Mouse (Mus musculus) forebrain, embryonic 11.5 days (tissue): ENCODE measurements around the gene Gm20741. TPM values are rescaled to one million over a fixed set of nuclear protein-coding genes. Genes with fewer than 3 reads are reported as not detected.

ENCODE experiments used
- ATAC-seq: fragments of 200-750 bp; cut with Nextera tagmentation; replicated peaks from 2 replicates; pipeline ENCODE4 v1.8.0; 2017; ENCODE audit warnings: moderate TSS enrichment; ENCODE audit not compliant: low FRiP score
- DNase-seq: peaks from one replicate; pipeline ENCODE4 v3.0.0-alpha.2; 2017; ENCODE audit warnings: low spot score
- H3K27ac ChIP-seq: fragments of 300-500 bp; sonication (generic); 2 replicates; pipeline ENCODE4 v1.5.1; 2014; ENCODE audit warnings: low read depth, low read length
- H3K27me3 ChIP-seq: fragments of 300-500 bp; sonication (generic); 2 replicates; pipeline ENCODE4 v1.6.1; 2014; ENCODE audit warnings: mild to moderate bottlenecking, low read length, mixed read lengths; ENCODE audit not compliant: control insufficient read depth, insufficient read depth
- H3K36me3 ChIP-seq: fragments of 300-500 bp; sonication (generic); 2 replicates; pipeline ENCODE4 v1.6.1; 2014; ENCODE audit warnings: mild to moderate bottlenecking, low read length, moderate library complexity, mixed read lengths; ENCODE audit not compliant: control insufficient read depth, insufficient read depth
- H3K4me1 ChIP-seq: fragments of 300-500 bp; sonication (generic); replicated peaks from 2 replicates; pipeline ENCODE4 v1.6.1; 2014; ENCODE audit warnings: low read length, mixed read lengths; ENCODE audit not compliant: control insufficient read depth, insufficient read depth
- H3K4me2 ChIP-seq: fragments of 300-500 bp; sonication (generic); 2 replicates; pipeline ENCODE4 v1.6.1; 2014; ENCODE audit warnings: low read depth, mild to moderate bottlenecking, low read length, moderate library complexity, mixed read lengths; ENCODE audit not compliant: severe bottlenecking
- H3K4me3 ChIP-seq: fragments of 300-500 bp; sonication (generic); 2 replicates; pipeline ENCODE4 v1.5.1; 2014; ENCODE audit warnings: low read depth, low read length
- H3K9ac ChIP-seq: fragments of 300-500 bp; sonication (generic); 2 replicates; pipeline ENCODE4 v1.6.1; 2014; ENCODE audit warnings: low read length
- H3K9me3 ChIP-seq: fragments of 300-500 bp; sonication (generic); 2 replicates; pipeline ENCODE4 v1.6.1; 2016; ENCODE audit warnings: low read length, mixed read lengths; ENCODE audit not compliant: control insufficient read depth
- WGBS: fragments of 180-500 bp; shearing (Covaris S2); extraction: QIAGEN DNeasy Blood & Tissue Kit; methylation state at CpG from one replicate; pipeline ENCODE4 v1.1.7; 2014; 5-methylcytosine and 5-hydroxymethylcytosine counted together
- polyA plus RNA-seq: library from polyadenylated mRNA; unstranded; fragments of >200 nt; fragmentation: Nextera tagmentation; extraction: Ambion mirVana; gene quantifications from 2 replicates; pipeline ENCODE4 v1.2.1, GENCODE M21; 2014

Gm20741 gene
- not detected in 2 replicates for polyA plus RNA-seq

DNA sequence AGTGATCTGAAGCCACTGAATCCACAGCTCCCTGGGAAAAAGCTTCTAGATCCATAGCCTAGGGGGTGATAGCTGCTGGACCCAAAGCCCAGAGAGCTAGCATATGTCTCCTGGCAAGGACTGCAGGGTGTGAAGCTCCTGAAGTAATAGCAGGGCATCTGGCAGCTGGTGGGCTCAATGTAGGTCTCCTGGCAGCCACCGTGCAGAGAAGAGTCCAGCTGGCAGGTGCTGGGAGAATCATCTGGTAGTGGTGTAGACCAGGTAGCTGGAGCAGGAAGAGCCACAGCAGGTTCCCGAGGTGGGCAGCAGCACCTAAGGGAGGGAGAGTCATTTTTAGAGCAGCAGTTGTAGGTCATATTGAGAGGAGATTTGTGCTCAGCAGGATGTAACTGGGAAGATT, at the start of gene Gm20741:
Gene Gm20741 (minus strand): TSS at position 394 of the 400 bp plus-strand sequence.
- H3K4me2 ChIP-seq = no peak within 1 kb of the TSS
- no peaks in the 10 kb centered on the region for H3K36me3 ChIP-seq
- no peak within 1 kb of the TSS for H3K4me3 ChIP-seq
- DNase-seq (no peak), ATAC-seq (no peak)
- no peak within 1 kb of the TSS for H3K27ac ChIP-seq
- WGBS = 78% methylated on average over 2 of the region's 2 CpGs
- H3K4me1 ChIP-seq = no peaks in the 10 kb centered on the region
- no peaks in the 10 kb centered on the region for H3K9me3 ChIP-seq
- no peaks in the 10 kb centered on the region for H3K27me3 ChIP-seq
- H3K9ac ChIP-seq = no peak within 1 kb of the TSS

- ATAC-seq (no peak), DNase-seq (no peak)
- Histone ChIP-seq H3K9ac (no peak overlapping the region), H3K4me3 (no peak overlapping the region), H3K4me2 (no peak overlapping the region), H3K36me3 (no peaks in the 10 kb centered on the region), H3K9me3 (no peaks in the 10 kb centered on the region), H3K27me3 (no peaks in the 10 kb centered on the region), H3K27ac (no peak overlapping the region), H3K4me1 (no peaks in the 10 kb centered on the region)
- 11% methylated on average over 5 of the region's 5 CpGs for WGBS
Measured at GRCm38 (mm10) chr16:88851450-88851849, 39.4 kb upstream of the Gm20741 start.

DNA sequence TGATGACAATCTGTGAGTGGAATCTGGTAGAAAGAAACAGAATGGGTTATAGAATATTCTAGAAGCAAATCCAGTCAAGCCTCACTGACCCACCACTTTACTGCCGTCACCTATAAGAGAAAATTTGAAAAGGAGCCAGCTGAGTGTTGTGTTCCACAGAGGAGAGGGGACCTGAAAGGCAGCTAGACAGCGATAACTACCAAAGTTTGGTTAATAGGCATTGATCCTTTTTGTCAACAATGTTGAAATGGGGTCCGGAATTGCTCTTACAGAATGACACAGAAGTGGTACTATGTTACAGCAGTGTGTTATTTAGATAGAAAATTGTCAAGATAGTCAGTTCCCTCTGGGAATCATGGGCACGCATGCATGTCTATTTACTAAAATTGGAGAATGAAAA, 36.5 kb upstream of the Gm20741 start:
- DNase-seq = no peak
- 94% methylated on average over 4 of the region's 4 CpGs for WGBS
- Histone ChIP-seq H3K27ac (no peak overlapping the region), H3K4me3 (no peak overlapping the region), H3K27me3 (no peaks in the 10 kb centered on the region), H3K36me3 (no peaks in the 10 kb centered on the region), H3K9ac (no peak overlapping the region), H3K4me2 (no peak overlapping the region), H3K4me1 (no peaks in the 10 kb centered on the region), H3K9me3 (no peaks in the 10 kb centered on the region)
- no peak for ATAC-seq

- Histone ChIP-seq H3K4me3 (no peak overlapping the region), H3K9me3 (no peaks in the 10 kb centered on the region), H3K27ac (no peak overlapping the region), H3K36me3 (no peaks in the 10 kb centered on the region), H3K9ac (no peak overlapping the region), H3K4me1 (no peaks in the 10 kb centered on the region), H3K27me3 (no peaks in the 10 kb centered on the region), H3K4me2 (no peak overlapping the region)
- DNase-seq = no peak
- no peak for ATAC-seq
- WGBS = 100% methylated on average over 1 of the region's 1 CpGs
Measured at GRCm38 (mm10) chr16:88847363-88847762, 35.3 kb upstream of the Gm20741 start.

GRCm38 (mm10) chr16:88826978-88827377, 15.0 kb upstream of the Gm20741 start:
- no peaks in the 10 kb centered on the region for H3K27me3 ChIP-seq
- no peak overlapping the region for H3K4me2 ChIP-seq
- no peaks in the 10 kb centered on the region for H3K9me3 ChIP-seq
- no peak overlapping the region for H3K27ac ChIP-seq
- WGBS = 72% methylated on average over 3 of the region's 3 CpGs
- DNase-seq (no peak), ATAC-seq (no peak)
- H3K4me3 ChIP-seq = no peak overlapping the region
- no peaks in the 10 kb centered on the region for H3K4me1 ChIP-seq
- no peak overlapping the region for H3K9ac ChIP-seq
- H3K36me3 ChIP-seq = no peaks in the 10 kb centered on the region

- Histone ChIP-seq H3K9me3 (no peaks in the 10 kb centered on the region), H3K27me3 (no peaks in the 10 kb centered on the region), H3K4me3 (no peak within 1 kb of the TSS), H3K9ac (no peak within 1 kb of the TSS), H3K27ac (no peak within 1 kb of the TSS), H3K4me1 (no peaks in the 10 kb centered on the region), H3K4me2 (no peak within 1 kb of the TSS), H3K36me3 (no peaks in the 10 kb centered on the region)
- ATAC-seq = no peak
- 78% methylated on average over 9 of the region's 9 CpGs for WGBS
- DNase-seq = no peak
Measured at GRCm38 (mm10) chr16:88826095-88826652, 14.2 kb upstream of the Gm20741 start, which contains the start of gene Krtap14. Gene Krtap14 (minus strand): TSS chr16:88826145.

DNA sequence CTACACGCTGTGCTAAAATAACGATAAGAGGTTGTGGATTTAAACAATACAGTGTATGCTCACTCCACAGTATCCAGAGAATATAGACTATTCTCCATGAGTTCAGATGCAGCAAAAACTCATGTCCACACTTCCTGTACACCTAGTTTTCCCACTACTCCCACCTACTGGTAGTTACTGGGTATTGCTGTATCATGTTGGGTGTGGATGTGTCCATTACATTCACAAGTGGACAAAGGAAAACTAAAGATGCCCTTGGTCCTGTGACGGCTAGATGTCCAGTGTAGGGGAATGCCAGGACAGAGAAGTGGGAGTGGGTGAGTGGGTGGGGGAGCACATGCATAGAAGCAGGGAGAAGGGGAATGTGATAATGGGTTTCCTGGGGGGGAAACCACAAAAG, 11.7 kb upstream of the Gm20741 start:
- no peaks in the 10 kb centered on the region for H3K9me3 ChIP-seq
- ATAC-seq (peak; percentile 64), DNase-seq (no peak)
- no peak overlapping the region for H3K4me2 ChIP-seq
- 74% methylated on average over 3 of the region's 3 CpGs for WGBS
- no peak overlapping the region for H3K4me3 ChIP-seq
- no peaks in the 10 kb centered on the region for H3K27me3 ChIP-seq
- H3K36me3 ChIP-seq = no peaks in the 10 kb centered on the region
- H3K27ac ChIP-seq = no peak overlapping the region
- H3K9ac ChIP-seq = no peak overlapping the region
- no peaks in the 10 kb centered on the region for H3K4me1 ChIP-seq

- Histone ChIP-seq H3K36me3 (no peaks in the 10 kb centered on the region), H3K9me3 (no peaks in the 10 kb centered on the region), H3K27ac (no peak within 1 kb of the TSS), H3K27me3 (no peaks in the 10 kb centered on the region), H3K4me3 (no peak within 1 kb of the TSS), H3K9ac (no peak within 1 kb of the TSS), H3K4me1 (no peaks in the 10 kb centered on the region), H3K4me2 (no peak within 1 kb of the TSS)
- DNase-seq (no peak), ATAC-seq (no peak)
- WGBS = 74% methylated on average over 3 of the region's 3 CpGs
Measured at GRCm38 (mm10) chr16:88820066-88820465, 8.0 kb upstream of the Gm20741 start, which contains the start of gene Krtap15. Gene Krtap15 (plus strand): TSS chr16:88820215.

DNA sequence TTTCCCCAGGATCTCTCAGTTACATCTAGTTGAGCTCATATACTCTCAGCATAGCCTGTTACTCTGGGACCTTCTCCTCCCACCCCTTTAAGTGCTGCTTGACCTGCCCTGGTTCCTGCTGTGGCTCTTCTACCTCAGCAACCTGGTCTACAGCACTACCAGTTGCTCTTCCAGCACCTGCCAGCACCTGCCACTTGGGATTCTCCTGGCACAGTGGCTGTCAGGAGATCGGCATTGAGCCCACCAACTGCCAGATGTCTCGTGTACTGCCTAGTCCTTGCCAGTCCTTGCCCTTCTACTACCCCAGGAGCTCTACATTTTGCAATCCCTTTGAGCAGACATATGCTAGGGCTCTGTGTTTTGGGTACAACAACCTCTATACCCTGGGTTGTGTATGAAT, 25.2 kb downstream of the Gm20741 start:
- Histone ChIP-seq H3K27me3 (no peaks in the 10 kb centered on the region), H3K4me3 (no peak overlapping the region), H3K9ac (no peak overlapping the region), H3K27ac (no peak overlapping the region), H3K9me3 (no peaks in the 10 kb centered on the region), H3K4me2 (no peak overlapping the region), H3K36me3 (no peaks in the 10 kb centered on the region), H3K4me1 (no peaks in the 10 kb centered on the region)
- WGBS = 89% methylated on average over 2 of the region's 2 CpGs
- no peak for ATAC-seq
- no peak for DNase-seq
